13 mouse cellular contexts compared by ENCODE assay signal in genomic region chr13:103969912-103970311, GRCm38 (mm10). TPM values are rescaled to one million over a fixed set of nuclear protein-coding genes. Genes with fewer than 3 reads are reported as not detected.
DNase-seq lines count a peak whose midpoint lies in the region; ATAC-seq and TF ChIP-seq lines count a peak whose summit lies in the region.
"Had no signal": no experiment of that assay in that cellular context is flagged by ENCODE, and none has a peak within 500 bp of the region (broad histone marks: within the 10 kb centered on the region; RNA-seq: fewer than 3 reads in every experiment).

No protein-coding gene starts in this region.

- H3K27ac ChIP-seq in testis, adult 2 months (ENCODE audit: control insufficient read depth, insufficient read depth, low read depth, low read length): no peak overlapping the region
- no peak overlapping the region for H3K27ac ChIP-seq in forebrain, embryonic 15.5 days (replicated peaks)
- H3K27ac ChIP-seq in stomach, postnatal 0 days (replicated peaks): peak overlapping the region; percentile 58
- no peak overlapping the region for H3K27ac ChIP-seq in liver, embryonic 11.5 days (ENCODE audit: low read depth, low read length)
- H3K27ac ChIP-seq: stomach, embryonic 15.5 days had no signal

- no peaks in the 10 kb centered on the region for H3K9me3 ChIP-seq in forebrain, embryonic 15.5 days
- no peaks in the 10 kb centered on the region for H3K9me3 ChIP-seq in stomach, postnatal 0 days (ENCODE audit: control insufficient read depth, low read length)
- no peaks in the 10 kb centered on the region for H3K9me3 ChIP-seq in liver, embryonic 11.5 days (ENCODE audit: control insufficient read depth, low read length)
- H3K9me3 ChIP-seq: stomach, embryonic 15.5 days had no signal

- 0 out of 2 replicates have a peak, but pooled peaks have one; percentile 15 for TF ChIP-seq POLR2A in testis, adult 2 months (IDR thresholded peaks at IDR 0.05; ENCODE audit: control insufficient read depth, low read depth, low read length)

- H3K4me1 ChIP-seq in testis, adult 2 months (ENCODE audit: control insufficient read depth, insufficient read depth, low read length): no peaks in the 10 kb centered on the region
- 0 out of 2 replicates have a peak, but pooled peaks cover 6% of the 10 kb centered on the region for H3K4me1 ChIP-seq in forebrain, embryonic 15.5 days
- H3K4me1 ChIP-seq in stomach, postnatal 0 days (replicated peaks; ENCODE audit: control insufficient read depth, insufficient read depth): no peaks in the 10 kb centered on the region; the same call in 1 of the 2 replicates
- no peaks in the 10 kb centered on the region for H3K4me1 ChIP-seq in liver, embryonic 11.5 days (replicated peaks; ENCODE audit: control insufficient read depth, insufficient read depth, low read length)

- ATAC-seq in forebrain, embryonic 15.5 days (replicated peaks): peak; percentile 44
- ATAC-seq in stomach, postnatal 0 days (ENCODE audit: low FRiP score, low TSS enrichment): no peak; the same call in 1 of the 2 replicates
- no peak for ATAC-seq in liver, embryonic 11.5 days (replicated peaks; ENCODE audit: low FRiP score)
- ATAC-seq: liver, postnatal 0 days; Patski had no signal

- WGBS in forebrain, embryonic 15.5 days: 39% methylated on average over 6 of the region's 6 CpGs
- 40% methylated on average over 6 of the region's 6 CpGs for WGBS in stomach, postnatal 0 days
- 81% methylated on average over 6 of the region's 6 CpGs for WGBS in liver, embryonic 11.5 days

- no peak overlapping the region for H3K4me2 ChIP-seq in forebrain, embryonic 15.5 days (replicated peaks)
- no peak overlapping the region for H3K4me2 ChIP-seq in stomach, postnatal 0 days (replicated peaks; ENCODE audit: low read depth)
- H3K4me2 ChIP-seq in liver, embryonic 11.5 days: no peak overlapping the region
- H3K4me2 ChIP-seq: stomach, embryonic 15.5 days had no signal

- no peaks in the 10 kb centered on the region for H3K27me3 ChIP-seq in testis, adult 2 months (ENCODE audit: control insufficient read depth, insufficient read depth, low read length)
- H3K27me3 ChIP-seq in forebrain, embryonic 15.5 days: no peaks in the 10 kb centered on the region
- no peaks in the 10 kb centered on the region for H3K27me3 ChIP-seq in stomach, postnatal 0 days (ENCODE audit: control insufficient read depth, insufficient read depth, low read length)
- H3K27me3 ChIP-seq in liver, embryonic 11.5 days (replicated peaks; ENCODE audit: control insufficient read depth, insufficient read depth, low read length): no peaks in the 10 kb centered on the region
- H3K27me3 ChIP-seq: Patski; stomach, embryonic 15.5 days had no signal

- TF ChIP-seq CTCF in testis, adult 2 months (IDR thresholded peaks at IDR 0.05; ENCODE audit: control insufficient read depth, insufficient read depth, insufficient replicate concordance, low read depth, low read length): no peak
- TF ChIP-seq CTCF in stomach, postnatal 0 days (IDR thresholded peaks at IDR 0.05; ENCODE audit: low read depth): no peak

- H3K36me3 ChIP-seq in testis, adult 2 months (ENCODE audit: control insufficient read depth, insufficient read depth, low read length): no peaks in the 10 kb centered on the region
- no peaks in the 10 kb centered on the region for H3K36me3 ChIP-seq in forebrain, embryonic 15.5 days
- no peaks in the 10 kb centered on the region for H3K36me3 ChIP-seq in stomach, postnatal 0 days (ENCODE audit: control insufficient read depth, insufficient read depth, low read length)
- H3K36me3 ChIP-seq in liver, embryonic 11.5 days (ENCODE audit: control insufficient read depth, insufficient read depth, low read length): no peaks in the 10 kb centered on the region
- H3K36me3 ChIP-seq: stomach, embryonic 15.5 days had no signal

- intact Hi-C loops in heart, postnatal 25 days (cut with DNase I): no loop called here

- no peak overlapping the region for H3K4me3 ChIP-seq in testis, adult 2 months (ENCODE audit: control insufficient read depth, low read depth, low read length)
- H3K4me3 ChIP-seq in forebrain, embryonic 15.5 days: no peak overlapping the region
- no peak overlapping the region for H3K4me3 ChIP-seq in stomach, postnatal 0 days (ENCODE audit: low read depth, low read length)
- no peak overlapping the region for H3K4me3 ChIP-seq in liver, embryonic 11.5 days (ENCODE audit: low read depth, low read length)
- H3K4me3 ChIP-seq: stomach, embryonic 15.5 days had no signal

- no peak overlapping the region for H3K9ac ChIP-seq in forebrain, embryonic 15.5 days (replicated peaks)
- no peak overlapping the region for H3K9ac ChIP-seq in stomach, postnatal 0 days (ENCODE audit: low read length)
- no peak overlapping the region for H3K9ac ChIP-seq in liver, embryonic 11.5 days (ENCODE audit: low read depth, low read length)
- H3K9ac ChIP-seq: liver, postnatal 0 days; stomach, embryonic 15.5 days had no signal

- TF ChIP-seq EP300 in stomach, postnatal 0 days (optimal IDR thresholded peaks at IDR 0.05): no peak

- peak; percentile 81 for DNase-seq in heart, adult 11 months
- no peak for DNase-seq in heart, postnatal 25 days (ENCODE audit: low spot score)
- no peak for DNase-seq in testis, postnatal 14 days (ENCODE audit: low spot score)
- DNase-seq in stomach, postnatal 0 days (ENCODE audit: low spot score): no peak
- DNase-seq in right cerebral cortex, postnatal 25 days: no peak
- DNase-seq in liver, embryonic 11.5 days (ENCODE audit: low spot score): no peak
- DNase-seq: cerebellum, postnatal 10 days; kidney, adult 11 months; liver, postnatal 0 days had no signal

RNA-seq across cellular contexts. Expression of gene Erbin, which starts 49.6 kb away (rescaled TPM):
- 10 to 100 TPM; 44.0 to 48.6 TPM for total RNA-seq in heart, postnatal 25 days (2021)
- polyA plus RNA-seq in testis, adult 2 months (2012; rRNA removed): 4.3 and 4.9 TPM in 2 replicates
- 9.8 and 10.9 TPM in 2 replicates for polyA plus RNA-seq in forebrain, embryonic 15.5 days (2015; fragmentation: Nextera tagmentation; extraction: Ambion mirVana)
- 15.7 and 16.1 TPM in 2 replicates for polyA plus RNA-seq in stomach, postnatal 0 days (2015; fragmentation: Nextera tagmentation; extraction: Ambion mirVana)
- polyA plus RNA-seq in liver, embryonic 11.5 days (2014; fragmentation: Nextera tagmentation; extraction: Ambion mirVana): 16.2 and 17.8 TPM in 2 replicates
